Mouse (Mus musculus) forebrain, embryonic 15.5 days (tissue): ENCODE measurements around the gene Vmn2r88. TPM values are rescaled to one million over a fixed set of nuclear protein-coding genes. Genes with fewer than 3 reads are reported as not detected.
A peak's percentile ranks its signal among the peaks of the same experiment; 100 is the strongest.
"Not testable (repeated sequence)": the region's sequence is repeated elsewhere in the genome, so short reads cannot be mapped to it uniquely, and the experiment has no call there.

Source experiments
- ATAC-seq: fragments of 200-750 bp; cut with Nextera tagmentation; replicated peaks from 2 replicates; pipeline ENCODE4 v1.8.0; 2017; ENCODE audit warnings: mild to moderate bottlenecking, moderate TSS enrichment, moderate library complexity
- H3K27ac ChIP-seq: fragments of 300-500 bp; sonication (generic); replicated peaks from 2 replicates; pipeline ENCODE4 v1.5.1; 2015; ENCODE audit warnings: mild to moderate bottlenecking, inconsistent platforms
- H3K27me3 ChIP-seq: fragments of 300-500 bp; sonication (generic); 2 replicates; pipeline ENCODE4 v1.6.1; 2015; ENCODE audit warnings: inconsistent platforms
- H3K36me3 ChIP-seq: fragments of 300-500 bp; sonication (generic); 2 replicates; pipeline ENCODE4 v1.6.1; 2015; ENCODE audit warnings: mild to moderate bottlenecking, inconsistent platforms
- H3K4me1 ChIP-seq: fragments of 300-500 bp; sonication (generic); 2 replicates; pipeline ENCODE4 v1.6.1; 2015; ENCODE audit warnings: inconsistent platforms
- H3K4me2 ChIP-seq: fragments of 300-500 bp; sonication (generic); replicated peaks from 2 replicates; pipeline ENCODE4 v1.6.1; 2015; ENCODE audit warnings: mild to moderate bottlenecking, inconsistent platforms
- H3K4me3 ChIP-seq: fragments of 300-500 bp; sonication (generic); 2 replicates; pipeline ENCODE4 v1.5.1; 2015; ENCODE audit warnings: mild to moderate bottlenecking, inconsistent platforms
- H3K9ac ChIP-seq: fragments of 300-500 bp; sonication (generic); replicated peaks from 2 replicates; pipeline ENCODE4 v1.6.1; 2015; ENCODE audit warnings: mild to moderate bottlenecking, inconsistent platforms
- H3K9me3 ChIP-seq: fragments of 300-500 bp; sonication (generic); 2 replicates; pipeline ENCODE4 v1.6.1; 2016; ENCODE audit warnings: inconsistent platforms
- WGBS: fragments of 180-500 bp; shearing (Covaris S2); methylation state at CpG from one replicate; pipeline ENCODE4 v1.1.7; 2015; ENCODE audit warnings: mixed read lengths; 5-methylcytosine and 5-hydroxymethylcytosine counted together
- polyA plus RNA-seq: library from polyadenylated mRNA; unstranded; fragments of >200 nt; fragmentation: Nextera tagmentation; extraction: Ambion mirVana; gene quantifications from 2 replicates; pipeline ENCODE4 v1.2.1, GENCODE M21; 2015

The Vmn2r88 gene
- polyA plus RNA-seq, result not detected in 2 replicates

GRCm38 (mm10) chr14:51410520-51410919, at the start of gene Vmn2r88:
TSS of gene Vmn2r88 (plus strand) at chr14:51410820.
- H3K9ac ChIP-seq, result no peak within 1 kb of the TSS
- 89% methylated on average over 1 of the region's 1 CpGs for WGBS
- H3K27ac ChIP-seq, result no peak within 1 kb of the TSS
- H3K27me3 ChIP-seq, result no peaks in the 10 kb centered on the region
- no peaks in the 10 kb centered on the region for H3K9me3 ChIP-seq
- H3K4me2 ChIP-seq, result no peak within 1 kb of the TSS
- ATAC-seq, result no peak
- H3K4me3 ChIP-seq, result no peak within 1 kb of the TSS
- no peaks in the 10 kb centered on the region for H3K4me1 ChIP-seq
- no peaks in the 10 kb centered on the region for H3K36me3 ChIP-seq

GRCm38 (mm10) chr14:51361456-51361855, 49.2 kb upstream of the Vmn2r88 start, which contains the start of gene Gm7247:
TSS of gene Gm7247 (plus strand) at chr14:51361756.
- no peaks in the 10 kb centered on the region for H3K4me1 ChIP-seq
- H3K4me3 ChIP-seq, result no peak within 1 kb of the TSS
- no peak within 1 kb of the TSS for H3K4me2 ChIP-seq
- H3K9ac ChIP-seq, result no peak within 1 kb of the TSS
- H3K36me3 ChIP-seq, result no peaks in the 10 kb centered on the region
- WGBS, result 86% methylated on average over 1 of the region's 1 CpGs
- H3K27ac ChIP-seq, result no peak within 1 kb of the TSS
- no peaks in the 10 kb centered on the region for H3K9me3 ChIP-seq
- no peaks in the 10 kb centered on the region for H3K27me3 ChIP-seq
- ATAC-seq, result no peak

- Histone ChIP-seq H3K4me1 (no peaks in the 10 kb centered on the region), H3K9me3 (peaks cover 3% of the 10 kb centered on the region; the same call in 1 of the 2 replicates), H3K4me3 (no peak overlapping the region), H3K36me3 (no peaks in the 10 kb centered on the region), H3K4me2 (no peak overlapping the region), H3K27me3 (no peaks in the 10 kb centered on the region), H3K9ac (no peak overlapping the region), H3K27ac (no peak overlapping the region)
- WGBS, result 95% methylated on average over 20 of the region's 20 CpGs
- no peak for ATAC-seq
These were observed 27.8 kb upstream of the Vmn2r88 start for GRCm38 (mm10) chr14:51382805-51383204.

- no peaks in the 10 kb centered on the region for H3K27me3 ChIP-seq
- H3K36me3 ChIP-seq, result no peaks in the 10 kb centered on the region
- H3K4me2 ChIP-seq, result no peak overlapping the region
- H3K4me1 ChIP-seq, result no peaks in the 10 kb centered on the region
- ATAC-seq, result no peak; the same call in 1 of the 2 replicates
- no peak overlapping the region for H3K4me3 ChIP-seq
- no peak overlapping the region for H3K27ac ChIP-seq
- H3K9ac ChIP-seq, result no peak overlapping the region
- 94% methylated on average over 10 of the region's 10 CpGs for WGBS
- H3K9me3 ChIP-seq, result peaks cover 3% of the 10 kb centered on the region; the same call in 1 of the 2 replicates
These were observed 26.3 kb upstream of the Vmn2r88 start for GRCm38 (mm10) chr14:51384351-51384750.

GRCm38 (mm10) chr14:51385741-51386140, 24.9 kb upstream of the Vmn2r88 start:
- no peak overlapping the region for H3K27ac ChIP-seq
- no peaks in the 10 kb centered on the region for H3K4me1 ChIP-seq
- WGBS, result 56% methylated on average over 4 of the region's 4 CpGs
- no peak overlapping the region for H3K4me2 ChIP-seq
- H3K4me3 ChIP-seq, result no peak overlapping the region
- no peaks in the 10 kb centered on the region for H3K27me3 ChIP-seq
- ATAC-seq, result peak; percentile 82
- no peak overlapping the region for H3K9ac ChIP-seq
- H3K9me3 ChIP-seq, result peaks cover 3% of the 10 kb centered on the region; the same call in 1 of the 2 replicates
- no peaks in the 10 kb centered on the region for H3K36me3 ChIP-seq

GRCm38 (mm10) chr14:51387768-51388167, 22.9 kb upstream of the Vmn2r88 start:
- ATAC-seq, result no peak
- WGBS, result 96% methylated on average over 8 of the region's 8 CpGs
- H3K27me3 ChIP-seq, result no peaks in the 10 kb centered on the region
- no peak overlapping the region for H3K4me2 ChIP-seq
- H3K4me3 ChIP-seq, result no peak overlapping the region
- no peaks in the 10 kb centered on the region for H3K36me3 ChIP-seq
- H3K4me1 ChIP-seq, result no peaks in the 10 kb centered on the region
- H3K27ac ChIP-seq, result no peak overlapping the region
- no peak overlapping the region for H3K9ac ChIP-seq
- H3K9me3 ChIP-seq, result peaks cover 3% of the 10 kb centered on the region; the same call in 1 of the 2 replicates

- Histone ChIP-seq H3K9ac (no peak overlapping the region), H3K27me3 (no peaks in the 10 kb centered on the region), H3K36me3 (no peaks in the 10 kb centered on the region), H3K4me3 (no peak overlapping the region), H3K27ac (no peak overlapping the region), H3K4me2 (no peak overlapping the region), H3K9me3 (peaks cover under 1% of the 10 kb centered on the region; the same call in 1 of the 2 replicates), H3K4me1 (no peaks in the 10 kb centered on the region)
- 96% methylated on average over 9 of the region's 9 CpGs for WGBS
- no peak for ATAC-seq
These were observed 22.4 kb upstream of the Vmn2r88 start for GRCm38 (mm10) chr14:51388222-51388621.

GRCm38 (mm10) chr14:51423885-51424284, 13.3 kb downstream of the Vmn2r88 start:
- H3K4me2 ChIP-seq, result no peak overlapping the region
- no peaks in the 10 kb centered on the region for H3K27me3 ChIP-seq
- H3K9me3 ChIP-seq, result no peaks in the 10 kb centered on the region
- no peak overlapping the region for H3K27ac ChIP-seq
- H3K36me3 ChIP-seq, result no peaks in the 10 kb centered on the region
- no peaks in the 10 kb centered on the region for H3K4me1 ChIP-seq
- H3K4me3 ChIP-seq, result no peak overlapping the region
- no peak overlapping the region for H3K9ac ChIP-seq
- 75% methylated on average over 2 of the region's 2 CpGs for WGBS
- ATAC-seq, result no peak

- H3K36me3 ChIP-seq, H3K9ac ChIP-seq, H3K4me3 ChIP-seq, H3K9me3 ChIP-seq, ATAC-seq, H3K4me2 ChIP-seq, H3K27me3 ChIP-seq, H3K27ac ChIP-seq, H3K4me1 ChIP-seq: not testable (repeated sequence)
These were observed 19.5 kb downstream of the Vmn2r88 start for GRCm38 (mm10) chr14:51430138-51430537.

GRCm38 (mm10) chr14:51434546-51434945, 23.9 kb downstream of the Vmn2r88 start:
- ATAC-seq, result no peak
- H3K9me3 ChIP-seq, result peaks cover 7% of the 10 kb centered on the region; the same call in 1 of the 2 replicates

GRCm38 (mm10) chr14:51435020-51435419, 24.4 kb downstream of the Vmn2r88 start:
- no peaks in the 10 kb centered on the region for H3K27me3 ChIP-seq
- 97% methylated on average over 26 of the region's 26 CpGs for WGBS
- no peak overlapping the region for H3K27ac ChIP-seq
- no peaks in the 10 kb centered on the region for H3K4me1 ChIP-seq
- ATAC-seq, result no peak
- H3K4me2 ChIP-seq, result no peak overlapping the region
- H3K36me3 ChIP-seq, result no peaks in the 10 kb centered on the region
- no peak overlapping the region for H3K4me3 ChIP-seq
- H3K9me3 ChIP-seq, result peaks cover 7% of the 10 kb centered on the region; the same call in 1 of the 2 replicates
- H3K9ac ChIP-seq, result no peak overlapping the region

More at GRCm38 (mm10) chr14:51434546-51434945, 23.9 kb downstream of the Vmn2r88 start:
- WGBS, result 94% methylated on average over 16 of the region's 16 CpGs
- no peaks in the 10 kb centered on the region for H3K4me1 ChIP-seq
- H3K4me2 ChIP-seq, result no peak overlapping the region
- no peak overlapping the region for H3K9ac ChIP-seq
- H3K36me3 ChIP-seq, result no peaks in the 10 kb centered on the region
- no peaks in the 10 kb centered on the region for H3K27me3 ChIP-seq
- no peak overlapping the region for H3K4me3 ChIP-seq
- H3K27ac ChIP-seq, result no peak overlapping the region

GRCm38 (mm10) chr14:51438955-51439354, 28.3 kb downstream of the Vmn2r88 start:
- no peak for ATAC-seq
- H3K27me3 ChIP-seq, result no peaks in the 10 kb centered on the region

GRCm38 (mm10) chr14:51451557-51451956, 40.9 kb downstream of the Vmn2r88 start, which contains the start of gene Vmn2r89:
TSS of gene Vmn2r89 (plus strand) at chr14:51451857.
- ATAC-seq, result not testable (repeated sequence)

More at GRCm38 (mm10) chr14:51438955-51439354, 28.3 kb downstream of the Vmn2r88 start:
- H3K36me3 ChIP-seq, result no peaks in the 10 kb centered on the region
- no peak overlapping the region for H3K4me2 ChIP-seq
- no peaks in the 10 kb centered on the region for H3K4me1 ChIP-seq
- no peak overlapping the region for H3K27ac ChIP-seq
- H3K9ac ChIP-seq, result no peak overlapping the region
- H3K4me3 ChIP-seq, result no peak overlapping the region
- H3K9me3 ChIP-seq, result peaks cover 7% of the 10 kb centered on the region; the same call in 1 of the 2 replicates
- 78% methylated on average over 4 of the region's 4 CpGs for WGBS

More at GRCm38 (mm10) chr14:51451557-51451956, 40.9 kb downstream of the Vmn2r88 start, which contains the start of gene Vmn2r89:
- not testable (repeated sequence) for H3K27ac ChIP-seq, H3K9me3 ChIP-seq, H3K9ac ChIP-seq, H3K36me3 ChIP-seq, H3K4me1 ChIP-seq, H3K4me2 ChIP-seq, H3K4me3 ChIP-seq, H3K27me3 ChIP-seq
- WGBS, result 80% methylated on average over 2 of the region's 2 CpGs
